Mouse (Mus musculus): ENCODE measurements at regions not wholly inside any gene's neighbourhood (a gene's known extent, or its start where the extent isn't known, plus 50 kb on each side); places are given as distances from the start of the nearest gene placed in this dataset.

GRCm38 (mm10) chr8:118023451-118023850 is 221.7 kb upstream of the Mphosph6 start:
- H3K4me1 ChIP-seq: no peaks in the 10 kb centered on the region
- no peaks in the 10 kb centered on the region for H3K27me3 ChIP-seq
- no peak overlapping the region for H3K9ac ChIP-seq
- H3K27ac ChIP-seq: no peak overlapping the region
- no peaks in the 10 kb centered on the region for H3K9me3 ChIP-seq
- no peaks in the 10 kb centered on the region for H3K36me3 ChIP-seq
- H3K4me2 ChIP-seq: no peak overlapping the region
- no peak overlapping the region for H3K4me3 ChIP-seq
- no peak for ATAC-seq (ENCODE audit: borderline replicate concordance, extremely low read depth, low FRiP score, low TSS enrichment)
- 95% methylated on average over 1 of the region's 1 CpGs for WGBS

GRCm38 (mm10) chr8:118021978-118022377 is 220.2 kb upstream of the Mphosph6 start:
- no peaks in the 10 kb centered on the region for H3K9me3 ChIP-seq
- no peak overlapping the region for H3K9ac ChIP-seq
- H3K27me3 ChIP-seq: no peaks in the 10 kb centered on the region
- no peak overlapping the region for H3K4me2 ChIP-seq
- no peak overlapping the region for H3K27ac ChIP-seq
- WGBS: 24% methylated on average over 3 of the region's 3 CpGs
- no peak for ATAC-seq (ENCODE audit: borderline replicate concordance, extremely low read depth, low FRiP score, low TSS enrichment)
- H3K4me3 ChIP-seq: no peak overlapping the region
- H3K4me1 ChIP-seq: no peaks in the 10 kb centered on the region
- no peaks in the 10 kb centered on the region for H3K36me3 ChIP-seq

- WGBS: 37% methylated on average over 6 of the region's 6 CpGs
- Histone ChIP-seq H3K9me3 (no peaks in the 10 kb centered on the region), H3K27ac (no peak overlapping the region), H3K4me3 (no peak overlapping the region), H3K4me2 (no peak overlapping the region), H3K36me3 (no peaks in the 10 kb centered on the region), H3K9ac (no peak overlapping the region), H3K27me3 (no peaks in the 10 kb centered on the region), H3K4me1 (no peaks in the 10 kb centered on the region)
- no peak for ATAC-seq (ENCODE audit: borderline replicate concordance, extremely low read depth, low FRiP score, low TSS enrichment)
Observed at GRCm38 (mm10) chr8:118017261-118017660, 215.5 kb upstream of the Mphosph6 start.

DNA sequence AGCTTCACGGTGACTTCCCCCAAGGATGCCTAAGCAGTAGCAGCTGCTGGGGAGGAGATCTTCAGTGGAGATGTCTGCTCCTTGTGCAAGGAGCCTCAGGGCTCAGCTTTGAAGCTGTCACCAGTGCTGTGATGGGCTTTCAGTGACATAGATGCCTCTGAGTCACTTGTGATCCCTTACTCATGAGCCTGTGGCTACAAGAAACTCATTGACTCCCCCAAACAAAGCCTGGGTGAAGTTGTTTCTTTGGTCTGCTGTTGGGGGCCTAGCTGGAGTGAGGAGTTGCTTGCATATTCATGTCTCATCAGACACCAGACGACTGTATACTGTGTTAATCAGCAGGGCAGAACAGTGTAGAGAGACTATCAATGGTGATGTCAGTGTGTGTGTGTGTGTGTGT is 203.4 kb upstream of the Mphosph6 start:
- 42% methylated on average over 2 of the region's 2 CpGs for WGBS
- Histone ChIP-seq H3K9me3 (no peaks in the 10 kb centered on the region), H3K36me3 (no peaks in the 10 kb centered on the region), H3K4me3 (no peak overlapping the region), H3K4me1 (no peaks in the 10 kb centered on the region), H3K27ac (no peak overlapping the region), H3K27me3 (no peaks in the 10 kb centered on the region), H3K4me2 (no peak overlapping the region), H3K9ac (no peak overlapping the region)
- ATAC-seq (ENCODE audit: borderline replicate concordance, extremely low read depth, low FRiP score, low TSS enrichment): no peak

DNA sequence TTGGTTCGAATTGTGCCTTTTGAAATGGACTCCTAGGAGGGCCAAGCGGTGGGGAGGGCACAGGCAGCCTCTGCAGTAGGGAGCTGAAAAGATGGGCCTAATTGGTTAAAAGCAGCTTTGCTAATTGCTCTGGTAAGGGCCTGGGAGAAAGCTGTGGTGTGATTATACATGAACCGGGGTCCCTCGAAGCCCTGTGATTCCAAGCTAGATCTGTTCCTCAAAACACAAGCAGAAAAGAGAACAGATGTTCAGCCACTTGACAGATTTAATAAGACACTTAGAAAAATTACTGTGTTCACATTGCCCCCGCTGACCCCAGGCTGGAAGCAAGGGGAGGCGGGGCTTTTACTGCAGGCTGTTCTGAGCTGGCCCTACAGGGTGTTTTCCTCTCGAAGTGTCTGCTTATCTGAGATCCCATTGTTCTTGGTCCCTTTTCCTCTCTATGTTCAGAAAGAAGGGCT is 202.7 kb upstream of the Mphosph6 start:
- no peaks in the 10 kb centered on the region for H3K9me3 ChIP-seq
- H3K4me3 ChIP-seq: no peak overlapping the region
- H3K9ac ChIP-seq: no peak overlapping the region
- WGBS: 31% methylated on average over 7 of the region's 7 CpGs
- H3K36me3 ChIP-seq: no peaks in the 10 kb centered on the region
- no peak for ATAC-seq (ENCODE audit: borderline replicate concordance, extremely low read depth, low FRiP score, low TSS enrichment)
- H3K27ac ChIP-seq: no peak overlapping the region
- H3K4me1 ChIP-seq: no peaks in the 10 kb centered on the region
- no peaks in the 10 kb centered on the region for H3K27me3 ChIP-seq
- no peak overlapping the region for H3K4me2 ChIP-seq

DNA sequence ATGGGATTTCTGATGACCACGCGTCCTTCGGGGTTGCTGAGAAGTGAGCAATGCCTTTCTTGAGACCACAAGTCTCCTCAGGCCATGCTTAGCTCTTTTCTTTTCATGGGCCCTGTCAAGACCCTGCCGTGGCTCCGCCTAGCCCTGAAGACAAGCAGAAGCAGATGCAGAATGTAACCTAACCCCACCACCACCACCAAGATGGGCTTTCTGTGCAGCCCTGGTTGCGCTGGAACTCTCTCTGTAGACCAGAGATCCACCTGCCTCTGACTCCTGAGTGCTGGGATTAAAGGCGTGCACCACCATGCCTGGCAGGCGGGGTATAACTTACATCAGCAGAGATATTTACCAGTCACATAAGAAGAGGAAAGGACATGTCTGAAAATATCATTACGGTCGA is 199.4 kb upstream of the Mphosph6 start:
- no peaks in the 10 kb centered on the region for H3K36me3 ChIP-seq
- no peaks in the 10 kb centered on the region for H3K9me3 ChIP-seq
- no peaks in the 10 kb centered on the region for H3K4me1 ChIP-seq
- WGBS: 87% methylated on average over 10 of the region's 10 CpGs
- no peak for ATAC-seq (ENCODE audit: borderline replicate concordance, extremely low read depth, low FRiP score, low TSS enrichment)
- no peak overlapping the region for H3K4me3 ChIP-seq
- H3K27ac ChIP-seq: no peak overlapping the region
- no peaks in the 10 kb centered on the region for H3K27me3 ChIP-seq
- no peak overlapping the region for H3K4me2 ChIP-seq
- H3K9ac ChIP-seq: no peak overlapping the region

- no peak overlapping the region for H3K27ac ChIP-seq
Observed at GRCm38 (mm10) chr8:117991826-117992225, 190.1 kb upstream of the Mphosph6 start.

GRCm38 (mm10) chr8:117988781-117989180 is 187.0 kb upstream of the Mphosph6 start:
- no peaks in the 10 kb centered on the region for H3K27me3 ChIP-seq
- no peaks in the 10 kb centered on the region for H3K9me3 ChIP-seq
- H3K4me2 ChIP-seq: no peak overlapping the region
- H3K27ac ChIP-seq: no peak overlapping the region
- H3K36me3 ChIP-seq: no peaks in the 10 kb centered on the region
- WGBS: 28% methylated on average over 5 of the region's 5 CpGs
- no peaks in the 10 kb centered on the region for H3K4me1 ChIP-seq
- no peak overlapping the region for H3K4me3 ChIP-seq
- ATAC-seq (ENCODE audit: borderline replicate concordance, extremely low read depth, low FRiP score, low TSS enrichment): no peak
- no peak overlapping the region for H3K9ac ChIP-seq

More at GRCm38 (mm10) chr8:117991826-117992225, 190.1 kb upstream of the Mphosph6 start:
- no peak overlapping the region for H3K4me3 ChIP-seq
- WGBS: 81% methylated on average over 7 of the region's 7 CpGs
- no peaks in the 10 kb centered on the region for H3K4me1 ChIP-seq
- H3K9ac ChIP-seq: no peak overlapping the region
- H3K27me3 ChIP-seq: no peaks in the 10 kb centered on the region
- no peak for ATAC-seq (ENCODE audit: borderline replicate concordance, extremely low read depth, low FRiP score, low TSS enrichment)
- H3K9me3 ChIP-seq: no peaks in the 10 kb centered on the region
- H3K4me2 ChIP-seq: no peak overlapping the region
- H3K36me3 ChIP-seq: no peaks in the 10 kb centered on the region

GRCm38 (mm10) chr8:117968306-117968705 is 166.6 kb upstream of the Mphosph6 start:
- ATAC-seq (ENCODE audit: borderline replicate concordance, extremely low read depth, low FRiP score, low TSS enrichment): no peak
- Histone ChIP-seq H3K27me3 (no peaks in the 10 kb centered on the region), H3K4me1 (no peaks in the 10 kb centered on the region), H3K9ac (no peak overlapping the region), H3K36me3 (no peaks in the 10 kb centered on the region), H3K9me3 (no peaks in the 10 kb centered on the region), H3K4me3 (no peak overlapping the region), H3K27ac (no peak overlapping the region), H3K4me2 (no peak overlapping the region)
- WGBS: 84% methylated on average over 5 of the region's 5 CpGs

DNA sequence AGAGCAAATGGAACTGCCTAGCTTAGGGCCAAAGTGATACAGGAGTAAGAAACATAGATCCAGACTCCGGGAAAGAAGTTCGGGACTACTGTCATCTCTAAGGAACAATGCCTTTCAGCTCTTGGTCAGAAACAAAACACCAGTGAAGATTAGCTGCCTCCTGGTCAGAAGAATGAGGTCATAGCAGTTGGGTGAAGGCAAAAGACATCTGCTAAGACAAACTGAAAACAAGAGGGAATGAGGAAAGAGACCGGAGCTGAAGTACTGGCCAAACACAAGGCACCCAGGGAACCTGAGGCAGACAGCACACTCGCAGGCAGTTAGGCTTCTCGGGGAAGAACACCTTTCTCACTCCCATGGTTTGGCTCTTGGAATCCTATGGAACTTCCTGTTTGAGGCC is 164.8 kb upstream of the Mphosph6 start:
- H3K4me2 ChIP-seq: no peak overlapping the region
- H3K27me3 ChIP-seq: no peaks in the 10 kb centered on the region
- no peak overlapping the region for H3K9ac ChIP-seq
- H3K9me3 ChIP-seq: no peaks in the 10 kb centered on the region
- H3K4me3 ChIP-seq: no peak overlapping the region
- H3K4me1 ChIP-seq: no peaks in the 10 kb centered on the region
- ATAC-seq (ENCODE audit: borderline replicate concordance, extremely low read depth, low FRiP score, low TSS enrichment): no peak
- no peaks in the 10 kb centered on the region for H3K36me3 ChIP-seq
- H3K27ac ChIP-seq: no peak overlapping the region
- 79% methylated on average over 5 of the region's 5 CpGs for WGBS

DNA sequence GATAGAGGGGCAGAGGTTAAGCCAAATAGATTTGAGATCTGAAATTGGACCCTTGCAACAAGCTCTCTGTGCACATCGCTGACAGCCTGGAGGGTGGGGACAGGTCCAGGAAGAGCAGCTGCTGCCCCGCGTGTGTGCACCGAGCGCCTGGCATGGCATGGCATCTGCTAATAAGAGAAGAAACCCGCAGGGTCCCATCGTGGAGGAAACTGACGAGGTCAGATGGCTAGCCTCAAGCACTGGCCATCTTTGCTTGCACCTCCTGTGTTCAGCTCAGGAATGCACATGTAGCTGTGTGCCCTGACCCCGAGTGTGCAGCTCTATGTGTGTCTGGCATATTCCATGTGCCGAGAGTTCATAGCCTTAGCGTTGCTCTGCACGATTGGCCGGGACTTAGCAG is 161.7 kb upstream of the Mphosph6 start:
- Histone ChIP-seq H3K36me3 (no peaks in the 10 kb centered on the region), H3K27ac (no peak overlapping the region), H3K4me1 (no peaks in the 10 kb centered on the region), H3K9me3 (no peaks in the 10 kb centered on the region), H3K4me3 (no peak overlapping the region), H3K4me2 (no peak overlapping the region), H3K27me3 (no peaks in the 10 kb centered on the region), H3K9ac (no peak overlapping the region)
- WGBS: 71% methylated on average over 13 of the region's 13 CpGs
- no peak for ATAC-seq (ENCODE audit: borderline replicate concordance, extremely low read depth, low FRiP score, low TSS enrichment)

DNA sequence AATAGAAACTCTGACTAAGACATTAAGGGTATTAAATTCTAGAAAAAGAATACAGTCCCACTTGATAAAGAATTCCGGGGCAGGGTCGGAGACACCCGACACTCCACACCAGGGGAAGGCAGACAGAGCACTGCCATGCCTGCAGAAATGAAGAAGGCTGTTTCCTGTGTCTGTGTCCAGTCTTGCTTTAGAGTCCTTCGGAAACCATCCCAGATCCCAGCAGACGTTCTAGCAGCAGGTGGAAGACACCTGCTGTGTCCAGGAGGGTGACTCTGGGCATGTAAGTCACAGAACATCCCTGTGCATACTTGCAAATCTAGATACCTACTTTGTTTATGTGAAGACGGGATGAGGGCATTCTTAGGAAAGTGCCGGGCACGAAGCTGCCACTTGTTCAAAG is 160.9 kb upstream of the Mphosph6 start:
- no peak for ATAC-seq (ENCODE audit: borderline replicate concordance, extremely low read depth, low FRiP score, low TSS enrichment)

DNA sequence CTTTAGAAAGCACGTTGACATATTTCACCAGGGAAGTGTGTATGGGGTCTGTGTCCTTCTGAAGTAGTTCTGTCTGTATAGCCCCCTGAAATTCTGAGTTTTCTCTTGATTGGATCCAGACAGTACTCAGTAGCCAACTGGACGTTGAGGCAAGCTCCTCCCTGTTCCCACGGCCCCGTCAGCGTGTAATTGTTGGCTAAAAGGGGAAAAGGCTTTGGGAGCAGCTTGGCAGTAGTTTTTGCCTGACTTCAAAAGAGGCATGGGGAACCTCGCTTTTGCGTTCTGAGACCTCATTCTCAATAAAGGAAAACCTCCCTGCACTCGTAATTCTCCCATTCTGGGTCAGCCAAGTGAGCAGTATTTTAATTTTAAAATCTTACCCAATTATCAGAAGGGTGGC is 157.8 kb upstream of the Mphosph6 start:
- ATAC-seq (ENCODE audit: borderline replicate concordance, extremely low read depth, low FRiP score, low TSS enrichment): no peak
- H3K27ac ChIP-seq: no peak overlapping the region
- H3K27me3 ChIP-seq: no peaks in the 10 kb centered on the region
- 64% methylated on average over 8 of the region's 8 CpGs for WGBS
- no peak overlapping the region for H3K4me2 ChIP-seq
- no peak overlapping the region for H3K4me3 ChIP-seq
- no peak overlapping the region for H3K9ac ChIP-seq
- no peaks in the 10 kb centered on the region for H3K4me1 ChIP-seq
- H3K9me3 ChIP-seq: no peaks in the 10 kb centered on the region
- H3K36me3 ChIP-seq: no peaks in the 10 kb centered on the region

More for the DNA sequence above, 160.9 kb upstream of the Mphosph6 start:
- Histone ChIP-seq H3K9me3 (no peaks in the 10 kb centered on the region), H3K4me1 (no peaks in the 10 kb centered on the region), H3K4me2 (no peak overlapping the region), H3K9ac (no peak overlapping the region), H3K27ac (no peak overlapping the region), H3K36me3 (no peaks in the 10 kb centered on the region), H3K27me3 (no peaks in the 10 kb centered on the region), H3K4me3 (no peak overlapping the region)
- WGBS: 65% methylated on average over 8 of the region's 8 CpGs
